Mouse (Mus musculus) kidney, postnatal 0 days (tissue): ENCODE measurements around the gene Akr1c14. TPM values are rescaled to one million over a fixed set of nuclear protein-coding genes. Genes with fewer than 3 reads are reported as not detected.
"Not testable (repeated sequence)": the region's sequence is repeated elsewhere in the genome, so short reads cannot be mapped to it uniquely, and the experiment has no call there.

Experiments
- ATAC-seq: fragments of 200-750 bp; cut with Nextera tagmentation; replicated peaks from 2 replicates; pipeline ENCODE4 v1.8.0; 2017; ENCODE audit warnings: low read depth, moderate number of reproducible peaks, moderate TSS enrichment, moderate library complexity; ENCODE audit not compliant: low FRiP score
- DNase-seq: peaks from one replicate; pipeline ENCODE4 v3.0.0-alpha.2; 2016; ENCODE audit warnings: low spot score
- H3K27ac ChIP-seq: fragments of 300-500 bp; sonication (generic); 2 replicates; pipeline ENCODE4 v1.5.1; 2014; ENCODE audit warnings: mild to moderate bottlenecking
- H3K27me3 ChIP-seq: fragments of 300-500 bp; sonication (generic); 2 replicates; pipeline ENCODE4 v1.6.1; 2014; ENCODE audit warnings: low read length, mixed read lengths; ENCODE audit not compliant: insufficient read depth
- H3K36me3 ChIP-seq: fragments of 300-500 bp; sonication (generic); 2 replicates; pipeline ENCODE4 v1.6.1; 2014; ENCODE audit warnings: low read length, mixed read lengths; ENCODE audit not compliant: insufficient read depth
- H3K4me1 ChIP-seq: fragments of 300-500 bp; sonication (generic); replicated peaks from 2 replicates; pipeline ENCODE4 v1.6.1; 2014; ENCODE audit warnings: antibody characterized with exemption, low read length, mixed read lengths; ENCODE audit not compliant: insufficient read depth
- H3K4me2 ChIP-seq: fragments of 300-500 bp; sonication (generic); 2 replicates; pipeline ENCODE4 v1.6.1; 2014; ENCODE audit warnings: mild to moderate bottlenecking, low read length, moderate library complexity, mixed read lengths
- H3K4me3 ChIP-seq: fragments of 300-500 bp; sonication (generic); replicated peaks from 2 replicates; pipeline ENCODE4 v1.5.1; 2014; ENCODE audit warnings: low read depth, low read length
- H3K9ac ChIP-seq: fragments of 300-500 bp; sonication (generic); 2 replicates; pipeline ENCODE4 v1.6.1; 2014; ENCODE audit warnings: low read depth, low read length
- H3K9me3 ChIP-seq: fragments of 300-500 bp; sonication (generic); replicated peaks from 2 replicates; pipeline ENCODE4 v1.6.1; 2016; ENCODE audit warnings: low read length, inconsistent platforms, mixed read lengths
- CTCF ChIP-seq: IDR thresholded peaks from 2 replicates; pipeline ENCODE4 v1.5.1; 2016; ENCODE audit warnings: antibody characterized with exemption, low read depth, mild to moderate bottlenecking, moderate library complexity
- WGBS: fragments of 180-500 bp; shearing (Covaris S2); extraction: QIAGEN DNeasy Blood & Tissue Kit; methylation state at CpG from one replicate; pipeline ENCODE4 v1.1.7; 2014; 5-methylcytosine and 5-hydroxymethylcytosine counted together
- polyA plus RNA-seq: library from polyadenylated mRNA; unstranded; fragments of >200 nt; fragmentation: Nextera tagmentation; extraction: Ambion mirVana; gene quantifications from 2 replicates; pipeline ENCODE4 v1.2.1, GENCODE M21; 2015

The Akr1c14 gene
- polyA plus RNA-seq, 1 experiment from 2014 or later, result 2.0 TPM

DNA sequence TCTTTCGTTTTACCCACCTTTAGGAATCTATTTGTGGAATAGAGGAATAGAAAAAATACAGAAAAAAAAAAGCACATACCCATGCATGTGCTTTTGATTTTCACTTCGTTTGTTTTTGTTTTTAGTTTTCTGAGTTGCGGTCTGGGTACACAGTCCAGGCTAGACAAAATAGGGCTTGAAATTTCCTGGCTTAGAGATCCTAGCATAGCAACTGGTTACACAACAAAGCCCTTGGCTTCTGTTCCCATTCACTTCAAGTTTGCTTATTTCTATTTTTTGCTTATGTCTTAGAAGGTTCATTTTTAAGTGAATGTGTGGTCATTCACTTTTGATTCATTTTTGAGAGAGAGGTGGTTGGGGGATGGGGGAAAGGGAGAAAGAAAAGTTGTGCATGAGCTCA is 2.7 kb upstream of the Akr1c14 start:
- no peak overlapping the region for H3K27ac ChIP-seq
- no peak overlapping the region for H3K4me2 ChIP-seq
- no peaks in the 10 kb centered on the region for H3K9me3 ChIP-seq
- WGBS, result 84% methylated on average over 3 of the region's 3 CpGs
- H3K4me3 ChIP-seq, result no peak overlapping the region
- H3K27me3 ChIP-seq, result no peaks in the 10 kb centered on the region
- no peak for ATAC-seq
- DNase-seq, result no peak
- no peaks in the 10 kb centered on the region for H3K4me1 ChIP-seq
- H3K36me3 ChIP-seq, result no peaks in the 10 kb centered on the region
- no peak overlapping the region for H3K9ac ChIP-seq
- TF ChIP-seq CTCF, result no peak

DNA sequence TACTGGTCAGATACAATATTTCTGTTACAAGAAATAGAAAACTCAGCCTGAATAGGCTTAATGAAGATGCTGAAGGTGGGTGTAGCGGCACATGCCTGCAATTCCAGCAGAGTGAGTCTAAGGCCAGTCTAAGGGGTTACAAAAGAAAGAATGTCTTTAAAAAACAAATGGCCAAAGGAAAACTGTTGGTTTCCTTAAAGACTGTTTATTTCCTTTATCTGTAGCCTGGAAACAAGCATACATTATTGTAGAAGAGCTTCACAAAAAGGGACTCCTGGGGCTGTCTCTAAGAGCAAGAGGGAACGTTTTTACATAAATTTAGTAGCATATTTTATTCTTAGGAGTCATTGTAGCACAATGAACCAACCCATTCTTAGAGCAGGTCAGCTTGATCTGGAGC is 2.0 kb upstream of the Akr1c14 start:
- H3K36me3 ChIP-seq, result no peaks in the 10 kb centered on the region
- H3K4me2 ChIP-seq, result no peak overlapping the region
- H3K9me3 ChIP-seq, result no peaks in the 10 kb centered on the region
- ATAC-seq, result no peak
- no peak for TF ChIP-seq CTCF
- DNase-seq, result no peak
- H3K4me3 ChIP-seq, result no peak overlapping the region
- no peak overlapping the region for H3K27ac ChIP-seq
- H3K9ac ChIP-seq, result no peak overlapping the region
- H3K27me3 ChIP-seq, result no peaks in the 10 kb centered on the region
- 65% methylated on average over 2 of the region's 2 CpGs for WGBS
- H3K4me1 ChIP-seq, result no peaks in the 10 kb centered on the region

GRCm38 (mm10) chr13:4048226-4048625 is 585 bp upstream of the Akr1c14 start:
- ATAC-seq, result no peak
- WGBS, result 100% methylated on average over 1 of the region's 1 CpGs
- Histone ChIP-seq H3K4me1 (no peaks in the 10 kb centered on the region), H3K9ac (no peak overlapping the region), H3K4me2 (no peak overlapping the region), H3K4me3 (no peak overlapping the region), H3K27ac (no peak overlapping the region), H3K27me3 (no peaks in the 10 kb centered on the region), H3K36me3 (no peaks in the 10 kb centered on the region), H3K9me3 (no peaks in the 10 kb centered on the region)
- TF ChIP-seq CTCF, result no peak
- no peak for DNase-seq

GRCm38 (mm10) chr13:4049655-4050054 is 844 bp downstream of the Akr1c14 start:
- H3K36me3 ChIP-seq, result no peaks in the 10 kb centered on the region
- no peak overlapping the region for H3K9ac ChIP-seq
- no peak overlapping the region for H3K4me2 ChIP-seq
- no peak for DNase-seq
- no peaks in the 10 kb centered on the region for H3K9me3 ChIP-seq
- no peak for ATAC-seq
- H3K4me3 ChIP-seq, result no peak overlapping the region
- H3K4me1 ChIP-seq, result no peaks in the 10 kb centered on the region
- H3K27me3 ChIP-seq, result no peaks in the 10 kb centered on the region
- TF ChIP-seq CTCF, result no peak
- H3K27ac ChIP-seq, result no peak overlapping the region

DNA sequence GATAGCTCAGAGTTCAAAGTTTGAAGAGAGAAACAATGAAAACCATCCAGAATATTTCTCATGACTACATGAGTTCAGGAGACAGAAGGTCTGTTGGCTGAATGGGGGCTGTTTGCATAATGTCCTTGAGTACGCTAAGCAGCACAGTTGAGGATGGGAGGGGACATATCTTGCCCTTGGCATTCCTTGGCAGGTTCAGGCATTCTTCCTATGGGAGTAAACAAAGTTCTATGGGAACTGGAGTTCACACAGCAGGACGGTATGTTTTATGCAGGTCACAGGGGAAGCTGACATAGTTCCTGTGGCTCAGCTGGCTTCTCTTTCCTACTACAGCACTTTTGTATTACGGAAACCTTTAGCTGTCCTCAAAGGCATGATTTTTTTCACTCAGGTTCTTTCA is 6.6 kb downstream of the Akr1c14 start:
- Histone ChIP-seq H3K9ac (no peak overlapping the region), H3K27ac (no peak overlapping the region), H3K36me3 (no peaks in the 10 kb centered on the region), H3K9me3 (no peaks in the 10 kb centered on the region), H3K4me2 (no peak overlapping the region), H3K27me3 (no peaks in the 10 kb centered on the region), H3K4me1 (no peaks in the 10 kb centered on the region), H3K4me3 (no peak overlapping the region)
- ATAC-seq (no peak), DNase-seq (peak; percentile 18)
- 58% methylated on average over 3 of the region's 3 CpGs for WGBS
- TF ChIP-seq CTCF, result no peak

- H3K4me1 ChIP-seq, result no peaks in the 10 kb centered on the region
- 85% methylated on average over 2 of the region's 2 CpGs for WGBS
- ATAC-seq, result no peak
These were observed 7.4 kb downstream of the Akr1c14 start for GRCm38 (mm10) chr13:4056211-4056610.

DNA sequence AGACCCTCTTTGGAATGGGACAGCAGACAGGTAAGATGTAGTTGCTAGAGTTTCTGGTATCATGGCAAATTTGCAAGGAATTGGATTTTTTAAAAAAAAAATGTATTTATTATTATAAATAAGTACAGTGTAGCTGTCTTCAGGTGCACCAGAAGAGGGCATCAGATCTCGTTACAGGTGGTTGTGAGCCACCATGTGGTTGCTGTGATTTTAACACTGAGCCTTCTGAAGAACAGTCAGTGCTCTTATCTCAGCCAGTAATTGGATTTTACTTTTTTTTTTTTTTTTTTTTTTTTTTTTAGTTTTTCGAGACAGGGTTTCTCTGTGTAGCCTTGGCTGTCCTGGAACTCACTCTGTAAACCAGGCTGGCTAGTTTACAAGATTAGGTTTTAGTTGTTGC is 9.4 kb downstream of the Akr1c14 start:
- not testable (repeated sequence) for H3K36me3 ChIP-seq, H3K9ac ChIP-seq, H3K27ac ChIP-seq, H3K4me2 ChIP-seq, DNase-seq, ATAC-seq, H3K27me3 ChIP-seq, H3K4me3 ChIP-seq, H3K4me1 ChIP-seq, H3K9me3 ChIP-seq
- 76% methylated on average over 2 of the region's 2 CpGs for WGBS

More at GRCm38 (mm10) chr13:4056211-4056610, 7.4 kb downstream of the Akr1c14 start:
- Histone ChIP-seq H3K36me3 (no peaks in the 10 kb centered on the region), H3K27me3 (no peaks in the 10 kb centered on the region), H3K27ac (no peak overlapping the region), H3K9me3 (no peaks in the 10 kb centered on the region), H3K4me3 (no peak overlapping the region), H3K4me2 (no peak overlapping the region), H3K9ac (no peak overlapping the region)
- no peak for DNase-seq
- no peak for TF ChIP-seq CTCF
